Mouse (Mus musculus) MEL (cell line): Measurements from ENCODE around the gene Edar. TPM values are rescaled to one million over a fixed set of nuclear protein-coding genes. Genes with fewer than 3 reads are reported as not detected.

ENCODE experiments used
- DNase-seq: peaks from one replicate; pipeline ENCODE4 v3.0.0; 2011; ENCODE audit warnings: low read depth, low spot score
- H3K27ac ChIP-seq: 2 replicates; pipeline ENCODE4 v1.5.1; 2012; ENCODE audit warnings: low read depth, mild to moderate bottlenecking, control low read depth, low read length, moderate library complexity; ENCODE audit not compliant: control insufficient read depth
- H3K27me3 ChIP-seq, 2 experiments: fragments of 150-350 bp in 1 of 2; sonication (generic) in 1 of 2; 2 replicates each; pipeline ENCODE4 v1.6.1; 2012; ENCODE audit warnings: low read length in 2 of 2, mild to moderate bottlenecking in 2 of 2, improper control_type of control experiment in 1 of 2, moderate library complexity in 1 of 2; ENCODE audit not compliant: insufficient read depth in 2 of 2, control insufficient read depth in 1 of 2
- H3K36me3 ChIP-seq, 2 experiments: 2 replicates each; pipeline ENCODE4 v1.6.1; 2012 to 2014; ENCODE audit warnings: low read length in 2 of 2, improper control_type of control experiment in 1 of 2, inconsistent platforms in 1 of 2, mild to moderate bottlenecking in 1 of 2; ENCODE audit not compliant: insufficient read depth in 2 of 2, control insufficient read depth in 1 of 2
- H3K4me1 ChIP-seq, 2 experiments: fragments of 150-350 bp in 1 of 2; sonication (generic) in 1 of 2; 2 replicates each; pipeline ENCODE4 v1.6.1; 2012; ENCODE audit warnings: low read length in 2 of 2, improper control_type of control experiment in 1 of 2, mild to moderate bottlenecking in 1 of 2; ENCODE audit not compliant: insufficient read depth in 2 of 2, control insufficient read depth in 1 of 2
- H3K4me3 ChIP-seq, 2 experiments: fragments of 150-350 bp in 1 of 2; sonication (generic) in 1 of 2; 2 replicates each; pipeline ENCODE4 v1.5.1; 2012; ENCODE audit warnings: low read depth in 2 of 2, low read length in 2 of 2, mild to moderate bottlenecking in 2 of 2, moderate library complexity in 2 of 2, control low read depth in 1 of 2, improper control_type of control experiment in 1 of 2; ENCODE audit not compliant: control insufficient read depth in 1 of 2, insufficient read depth in 1 of 2
- H3K79me2 ChIP-seq: 2 replicates; pipeline ENCODE4 v1.6.1; 2012; ENCODE audit warnings: mild to moderate bottlenecking, low read length, moderate library complexity; ENCODE audit not compliant: control insufficient read depth, poor library complexity, insufficient read depth
- H3K9ac ChIP-seq: 2 replicates; pipeline ENCODE4 v1.6.1; 2012; ENCODE audit warnings: low read depth, mild to moderate bottlenecking, control low read depth, low read length, moderate library complexity; ENCODE audit not compliant: control insufficient read depth, poor library complexity, severe bottlenecking
- H3K9me3 ChIP-seq: fragments of 150-350 bp; sonication (generic); replicated peaks from 2 replicates; pipeline ENCODE4 v1.6.1; 2012; ENCODE audit warnings: mild to moderate bottlenecking, low read length, improper control_type of control experiment, moderate library complexity; ENCODE audit not compliant: insufficient read depth
- BHLHE40 ChIP-seq: IDR thresholded peaks from 2 replicates; pipeline ENCODE4 v1.6.1; 2012; ENCODE audit warnings: low read depth, mild to moderate bottlenecking, inconsistent platforms, low read length, improper control_type of control experiment, borderline replicate concordance
- CTCF ChIP-seq, 3 experiments: IDR thresholded peaks in 2 of 3; conservative IDR thresholded peaks in 1 of 3; 2 replicates each; pipeline ENCODE4 v1.5.1; 2011 to 2012; ENCODE audit warnings: low read length in 3 of 3, low read depth in 2 of 3, mild to moderate bottlenecking in 2 of 3, improper control_type of control experiment in 1 of 3, inconsistent platforms in 1 of 3, mixed read lengths in 1 of 3, moderate library complexity in 1 of 3; ENCODE audit not compliant: control insufficient read depth in 1 of 3, insufficient read depth in 1 of 3, poor library complexity in 1 of 3, severe bottlenecking in 1 of 3
- E2F4 ChIP-seq: IDR thresholded peaks from 2 replicates; pipeline ENCODE4 v1.6.1; 2011; ENCODE audit warnings: low read depth, low read length, improper control_type of control experiment, borderline replicate concordance
- EP300 ChIP-seq, 2 experiments: IDR thresholded peaks; 2 replicates each; pipeline ENCODE4 v1.6.1; 2011; ENCODE audit warnings: improper control_type of control experiment in 2 of 2, low read length in 2 of 2, low read depth in 1 of 2, mild to moderate bottlenecking in 1 of 2
- GABPA ChIP-seq: IDR thresholded peaks from 2 replicates; pipeline ENCODE4 v1.6.1; 2012; ENCODE audit warnings: low read depth, mild to moderate bottlenecking, inconsistent platforms, low read length, improper control_type of control experiment, moderate library complexity
- KAT2A ChIP-seq: conservative IDR thresholded peaks from 2 replicates; pipeline ENCODE4 v1.6.1; 2012; ENCODE audit warnings: low read depth, low read length, improper control_type of control experiment, inconsistent platforms
- MEF2A ChIP-seq: IDR thresholded peaks from 2 replicates; pipeline ENCODE4 v1.6.1; 2014; ENCODE audit warnings: low read depth, mild to moderate bottlenecking, inconsistent platforms, low read length, improper control_type of control experiment; ENCODE audit not compliant: poor library complexity, insufficient replicate concordance, severe bottlenecking; ENCODE audit errors: extremely low read depth
- MYB ChIP-seq: IDR thresholded peaks from 2 replicates; pipeline ENCODE4 v1.6.1; 2011; ENCODE audit warnings: mild to moderate bottlenecking, low read depth, low read length, improper control_type of control experiment
- MYC ChIP-seq: IDR thresholded peaks from 2 replicates; pipeline ENCODE4 v1.6.1; 2011; ENCODE audit warnings: low read depth, mild to moderate bottlenecking, low read length, improper control_type of control experiment, moderate library complexity
- NRF1 ChIP-seq: IDR thresholded peaks from 2 replicates; pipeline ENCODE4 v1.6.1; 2014; ENCODE audit warnings: low read depth, mild to moderate bottlenecking, inconsistent platforms, low read length, improper control_type of control experiment, moderate library complexity; ENCODE audit not compliant: poor library complexity, insufficient read depth, severe bottlenecking
- POLR2AphosphoS2 ChIP-seq: IDR thresholded peaks from 2 replicates; pipeline ENCODE4 v1.6.1; 2011; ENCODE audit warnings: low read length, improper control_type of control experiment
- RCOR1 ChIP-seq: IDR thresholded peaks from 2 replicates; pipeline ENCODE4 v1.6.1; 2012; ENCODE audit warnings: low read depth, mild to moderate bottlenecking, inconsistent platforms, low read length, improper control_type of control experiment
- TBP ChIP-seq: IDR thresholded peaks from 2 replicates; pipeline ENCODE4 v1.8.0; 2011; ENCODE audit warnings: low read depth, low read length, improper control_type of control experiment
- TCF12 ChIP-seq: IDR thresholded peaks from 2 replicates; pipeline ENCODE4 v1.6.1; 2014; ENCODE audit warnings: low read depth, mild to moderate bottlenecking, inconsistent platforms, low read length, improper control_type of control experiment, moderate library complexity
- USF1 ChIP-seq: IDR thresholded peaks from 2 replicates; pipeline ENCODE4 v1.6.1; 2014; ENCODE audit warnings: low read depth, mild to moderate bottlenecking, inconsistent platforms, low read length, improper control_type of control experiment, moderate library complexity
- USF2 ChIP-seq, 2 experiments: IDR thresholded peaks; 2 replicates each; pipeline ENCODE4 v1.6.1; 2011 to 2012; ENCODE audit warnings: improper control_type of control experiment in 2 of 2, low read length in 2 of 2, borderline replicate concordance in 1 of 2, inconsistent platforms in 1 of 2, low read depth in 1 of 2, mild to moderate bottlenecking in 1 of 2; ENCODE audit not compliant: insufficient read depth in 1 of 2
- ZMIZ1 ChIP-seq: IDR thresholded peaks from 2 replicates; pipeline ENCODE4 v1.6.1; 2012; ENCODE audit warnings: low read depth, mild to moderate bottlenecking, inconsistent platforms, low read length, improper control_type of control experiment, moderate library complexity
- polyA plus RNA-seq, 2 experiments: library from polyadenylated mRNA; stranded (reverse) in 1 of 2; unstranded in 1 of 2; fragments of >175 nt in 1 of 2; fragments of >200 nt in 1 of 2; gene quantifications; 2 replicates each; pipeline versions ENCODE4 v1.2.1 to v1.2.4; 2012; ENCODE audit warnings: low replicate concordance in 2 of 2, low read depth in 1 of 2; ENCODE audit not compliant: insufficient read length in 2 of 2, insufficient read depth in 1 of 2, missing spikeins in 1 of 2
- total RNA-seq: library from RNA; depleted of rRNA; stranded (reverse); fragments of 300-350 nt; gene quantifications from 2 replicates; pipeline ENCODE4 v1.2.3, GENCODE M21; 2012

Gene Edar
- total and polyA plus RNA-seq, 3 experiments: not detected

- no peaks in the 10 kb centered on the region for H3K9me3 ChIP-seq
- H3K36me3 ChIP-seq: no peaks in the 10 kb centered on the region
- H3K4me1 ChIP-seq: no peaks in the 10 kb centered on the region
- no peak overlapping the region for H3K27ac ChIP-seq
- no peaks in the 10 kb centered on the region for H3K27me3 ChIP-seq
- no peak overlapping the region for H3K4me3 ChIP-seq
- H3K9ac ChIP-seq: no peak overlapping the region
- no peak for TF ChIP-seq RCOR1
- no peaks in the 10 kb centered on the region for H3K79me2 ChIP-seq
- no peak for DNase-seq
Observed at GRCm38 (mm10) chr10:58614601-58615000, 60.9 kb downstream of the Edar start.

- no peak overlapping the region for H3K9ac ChIP-seq
- no peaks in the 10 kb centered on the region for H3K79me2 ChIP-seq
- no peaks in the 10 kb centered on the region for H3K36me3 ChIP-seq
- no peaks in the 10 kb centered on the region for H3K9me3 ChIP-seq
- H3K4me1 ChIP-seq: no peaks in the 10 kb centered on the region
- DNase-seq: no peak
- H3K27ac ChIP-seq: no peak overlapping the region
- H3K27me3 ChIP-seq: no peaks in the 10 kb centered on the region
- no peak for TF ChIP-seq MEF2A
- TF ChIP-seq E2F4: no peak
- no peak for TF ChIP-seq NRF1
- no peak for TF ChIP-seq ZMIZ1
- no peak for TF ChIP-seq MYB
- TF ChIP-seq GABPA: no peak
- TF ChIP-seq USF2 (IDR thresholded peaks at IDR 0.05; ENCODE audit: borderline replicate concordance in 1 of 2, insufficient read depth in 1 of 2, low read depth in 1 of 2, low read length in 2 of 2): no peak
- no peak for TF ChIP-seq MYC
- TF ChIP-seq TCF12: no peak
- no peak for TF ChIP-seq EP300 (IDR thresholded peaks at IDR 0.05; ENCODE audit: low read depth in 1 of 2, low read length in 2 of 2)
- TF ChIP-seq BHLHE40: no peak
- no peak for TF ChIP-seq KAT2A
- no peak for TF ChIP-seq POLR2AphosphoS2
- no peak for TF ChIP-seq USF1
- no peak for TF ChIP-seq TBP
- TF ChIP-seq CTCF (IDR thresholded peaks at IDR 0.05 in 2 of 3, conservative IDR thresholded peaks at IDR 0.05 in 1 of 3; ENCODE audit: control insufficient read depth in 1 of 3, insufficient read depth in 1 of 3, low read depth in 2 of 3, low read length in 3 of 3, poor library complexity in 1 of 3, severe bottlenecking in 1 of 3): no peak
- TF ChIP-seq, all 39 proteins: peak for 0
- H3K4me3 ChIP-seq: no peak overlapping the region
Observed at GRCm38 (mm10) chr10:58610484-58611261, 64.8 kb downstream of the Edar start.
